Mouse (Mus musculus) T-helper 2 cell (primary cell): ENCODE results near the gene Krba1.

Source experiments
- in situ Hi-C: fragments of 300-600 bp; cut with MboI, MseI; formaldehyde crosslinking; loops from one replicate; pipeline ENCODE4 v1.15.1; 2025; ENCODE audit warnings: high pct_unique_total_duplicates

Krba1 gene

DNA sequence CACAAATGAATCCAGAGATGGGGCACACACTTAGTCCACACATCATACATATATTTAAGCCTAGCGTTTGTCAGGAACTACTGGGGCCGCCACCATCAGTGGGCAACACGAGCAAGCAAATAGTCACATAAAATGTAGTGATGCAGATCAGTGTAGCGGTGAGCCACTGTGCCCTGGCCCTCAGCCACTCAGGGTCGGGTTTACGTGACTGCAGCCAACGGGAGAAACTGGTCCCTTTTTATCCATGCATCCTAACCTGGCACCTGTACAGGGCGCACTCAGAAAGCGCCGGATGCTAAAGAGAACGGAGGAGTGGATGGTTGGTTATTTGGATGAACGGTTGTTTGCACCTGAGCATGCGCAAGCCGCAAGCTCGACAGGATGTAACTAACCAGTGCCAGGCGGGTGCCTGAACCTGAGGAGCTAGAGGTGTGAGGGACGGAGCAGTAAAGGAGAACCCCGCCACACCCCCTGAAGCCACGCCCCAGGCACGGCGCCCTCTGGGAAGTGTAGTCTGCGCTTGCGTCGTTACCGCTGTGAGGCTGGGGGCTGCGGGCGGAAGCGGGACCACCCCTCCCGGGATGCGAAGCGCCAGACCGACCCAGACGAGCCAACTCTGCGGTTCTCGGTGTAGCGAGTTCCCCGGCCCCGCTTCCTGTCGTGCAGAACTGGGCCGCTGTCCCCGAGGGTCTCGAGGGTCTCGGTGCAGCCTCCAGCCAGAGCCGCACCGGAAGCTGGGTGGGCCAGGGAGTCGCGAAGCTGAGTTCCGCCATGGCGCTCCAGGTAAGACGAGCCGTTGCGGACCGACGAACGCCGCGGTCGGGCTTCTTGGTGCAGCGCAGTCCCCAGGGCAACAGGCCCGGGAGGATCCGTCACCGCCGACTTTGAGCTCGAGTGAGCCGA lies at the start of gene Krba1:
TSS of gene Krba1 (plus strand) at position 482 of the 903 bp plus-strand sequence.
- in situ Hi-C loops = no loop called here

DNA sequence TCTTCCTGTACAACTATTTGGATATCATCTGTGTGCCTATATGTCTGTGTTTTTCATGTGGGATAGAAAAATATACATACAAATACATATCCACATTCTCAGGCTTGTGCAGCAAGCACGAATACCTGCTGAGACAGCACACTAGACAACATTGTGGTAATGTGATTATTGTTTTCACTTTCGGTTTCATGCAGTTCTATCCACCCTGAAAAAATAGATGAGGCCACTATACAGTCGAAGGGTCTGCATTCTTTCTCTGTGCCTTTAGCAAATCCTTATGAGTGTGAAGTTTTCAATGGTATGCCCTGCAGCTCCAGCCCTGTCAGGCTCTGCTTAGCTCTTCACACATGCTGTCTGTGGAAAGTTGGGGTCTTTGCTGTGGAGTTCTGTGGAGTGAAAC lies 36.5 kb upstream of the Krba1 start:
- in situ Hi-C loops = no loop called here

- in situ Hi-C loops = no loop called here
Measured at GRCm38 (mm10) chr6:48366322-48366996, 28.9 kb upstream of the Krba1 start.

GRCm38 (mm10) chr6:48388221-48388620 lies 7.2 kb upstream of the Krba1 start:
- in situ Hi-C loops = no loop called here

GRCm38 (mm10) chr6:48393811-48394210 lies 1.6 kb upstream of the Krba1 start:
- in situ Hi-C loops = no loop called here

- in situ Hi-C loops = no loop called here
Measured at GRCm38 (mm10) chr6:48396008-48396595, 716 bp downstream of the Krba1 start.

DNA sequence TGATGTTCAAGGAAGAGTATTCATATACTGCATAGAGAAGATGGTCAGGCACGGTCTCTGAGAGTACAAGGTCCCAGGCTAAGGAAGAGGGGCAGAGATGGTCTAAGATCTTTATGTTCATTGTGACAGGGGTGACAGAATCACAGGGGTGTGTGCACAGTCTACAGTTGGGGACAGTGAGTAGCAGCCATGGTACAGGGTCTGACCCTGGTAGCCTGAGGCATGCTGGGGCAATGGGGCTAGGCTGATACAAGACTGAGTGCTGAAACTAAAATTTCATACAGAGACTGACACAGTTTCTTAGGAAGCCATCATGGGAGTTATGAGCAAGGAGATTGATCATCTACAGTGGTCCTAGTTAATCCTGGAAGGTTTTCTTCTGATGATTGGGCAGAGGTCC lies 1.3 kb downstream of the Krba1 start:
- in situ Hi-C loops = no loop called here

- in situ Hi-C loops = no loop called here
Measured at GRCm38 (mm10) chr6:48397336-48397735, 1.9 kb downstream of the Krba1 start.

DNA sequence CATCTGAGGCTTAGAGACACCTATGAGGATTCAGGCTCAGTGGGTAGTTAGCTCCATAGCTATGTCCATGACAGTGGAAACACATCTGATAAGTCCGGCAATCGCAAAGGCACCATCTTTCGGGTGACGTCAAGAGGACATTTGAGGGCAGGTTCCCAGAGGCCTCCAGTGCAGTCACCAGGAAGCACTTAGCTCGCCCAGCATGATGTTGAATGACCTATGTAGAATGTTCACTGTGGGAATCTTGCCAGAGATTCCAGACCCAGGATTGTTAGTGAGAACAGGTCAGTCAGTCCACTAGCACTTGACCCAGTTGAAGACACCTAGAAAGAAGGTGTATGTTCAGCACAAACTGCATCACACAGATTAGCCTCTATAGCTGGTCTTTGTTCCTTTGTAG lies 4.5 kb downstream of the Krba1 start:
- in situ Hi-C loops = no loop called here

DNA sequence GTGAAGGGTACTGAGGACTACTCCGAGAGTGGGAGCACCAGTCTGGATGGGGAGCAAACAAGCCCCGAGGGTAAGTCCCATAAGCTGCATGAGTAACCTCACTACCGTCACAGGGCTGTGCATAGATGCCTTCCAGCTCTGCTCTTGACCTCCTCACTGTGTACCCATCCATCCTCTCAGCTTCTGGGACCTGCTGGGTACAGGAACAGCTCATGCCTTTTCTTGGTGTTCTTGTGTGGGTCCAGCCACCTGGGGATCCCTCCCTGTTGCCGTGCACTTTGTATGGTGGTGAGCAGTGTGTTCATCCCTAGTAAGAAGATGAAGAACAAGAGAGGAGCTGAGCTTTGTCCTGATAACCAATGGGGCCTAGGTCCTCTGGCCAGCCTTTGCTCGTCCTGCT lies 8.7 kb downstream of the Krba1 start:
- in situ Hi-C loops = no loop called here

DNA sequence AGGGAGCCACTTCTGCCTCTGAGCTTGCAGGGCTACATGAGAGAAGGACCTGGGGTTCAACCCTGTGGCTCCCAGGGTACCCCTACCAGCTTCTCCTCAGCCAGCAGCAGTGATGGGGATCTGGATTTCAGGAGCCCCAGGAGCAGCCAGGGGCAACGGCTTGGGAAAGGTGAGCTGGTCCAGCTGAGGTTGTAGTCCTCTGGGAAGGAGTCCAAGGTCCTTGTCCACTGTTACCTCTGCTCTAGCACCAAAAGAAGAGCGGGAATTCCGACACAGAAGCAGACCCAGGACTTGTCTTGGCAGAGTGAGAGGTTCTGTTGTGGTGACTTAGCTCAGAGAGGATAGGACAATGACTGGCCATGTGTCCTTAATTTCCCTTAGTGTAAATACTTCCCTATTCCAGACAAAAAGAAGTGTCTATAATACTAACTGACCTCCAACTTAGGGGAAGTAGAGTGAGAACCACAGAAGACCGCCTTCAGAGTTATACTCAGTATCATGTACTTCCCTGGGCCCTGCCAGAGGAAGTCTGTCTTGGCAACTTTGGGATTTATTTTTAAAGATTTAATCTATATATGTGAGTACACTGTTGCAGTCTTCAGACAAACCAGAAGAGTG lies 14.4 kb downstream of the Krba1 start:
- in situ Hi-C loops = loop anchor here (5.0 kb wide), 1 partner anchor 82 kb away; no protein-coding TSS in a partner anchor

GRCm38 (mm10) chr6:48410551-48410950 lies 15.2 kb downstream of the Krba1 start:
- in situ Hi-C loops = no loop called here

GRCm38 (mm10) chr6:48411193-48412092 lies 16.1 kb downstream of the Krba1 start:
- in situ Hi-C loops = no loop called here

- in situ Hi-C loops = no loop called here
Measured at GRCm38 (mm10) chr6:48412147-48412546, 16.8 kb downstream of the Krba1 start.

DNA sequence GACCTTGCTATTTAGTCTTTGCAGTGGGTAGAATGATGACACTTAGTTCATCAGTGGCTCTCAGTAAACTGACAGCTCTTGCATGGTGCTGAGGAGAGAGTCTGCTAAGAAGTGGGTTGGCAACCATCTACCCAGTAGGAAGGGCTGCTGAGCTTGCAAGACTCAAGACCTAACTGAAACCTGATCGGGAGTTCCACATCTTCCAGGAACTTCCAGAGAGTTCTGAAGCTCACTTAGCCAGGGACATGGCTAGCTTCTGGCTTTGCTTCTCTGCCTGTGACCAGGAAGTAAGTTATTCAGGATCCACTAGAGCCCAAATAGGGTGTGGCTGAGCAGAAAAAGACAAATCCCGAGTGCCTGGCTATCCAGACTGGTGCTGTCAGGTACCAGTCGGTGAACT lies 17.3 kb downstream of the Krba1 start:
- in situ Hi-C loops = no loop called here

DNA sequence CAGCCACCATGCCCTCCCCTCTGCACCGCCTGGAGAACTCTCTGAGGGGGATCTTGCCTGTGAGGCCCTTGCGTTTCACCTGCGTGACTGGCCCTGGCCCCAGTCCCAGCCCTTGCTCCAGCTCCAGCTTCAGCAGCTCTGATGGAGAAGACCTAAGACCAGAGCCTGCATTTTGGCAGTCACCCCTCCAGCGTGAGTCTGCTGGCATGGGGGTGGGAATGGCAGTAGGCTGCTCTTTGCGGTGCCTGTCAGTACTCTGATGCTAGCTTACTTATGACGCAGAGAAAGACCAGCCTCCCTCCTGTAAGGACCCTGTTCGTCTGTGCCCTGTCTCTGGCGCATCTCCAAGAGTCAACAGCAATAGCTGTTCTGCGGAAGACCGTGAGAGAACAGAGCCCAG lies 17.7 kb downstream of the Krba1 start:
- in situ Hi-C loops = no loop called here

GRCm38 (mm10) chr6:48414886-48415285 lies 19.5 kb downstream of the Krba1 start:
- in situ Hi-C loops = no loop called here

GRCm38 (mm10) chr6:48415636-48416035 lies 20.2 kb downstream of the Krba1 start:
- in situ Hi-C loops = no loop called here

DNA sequence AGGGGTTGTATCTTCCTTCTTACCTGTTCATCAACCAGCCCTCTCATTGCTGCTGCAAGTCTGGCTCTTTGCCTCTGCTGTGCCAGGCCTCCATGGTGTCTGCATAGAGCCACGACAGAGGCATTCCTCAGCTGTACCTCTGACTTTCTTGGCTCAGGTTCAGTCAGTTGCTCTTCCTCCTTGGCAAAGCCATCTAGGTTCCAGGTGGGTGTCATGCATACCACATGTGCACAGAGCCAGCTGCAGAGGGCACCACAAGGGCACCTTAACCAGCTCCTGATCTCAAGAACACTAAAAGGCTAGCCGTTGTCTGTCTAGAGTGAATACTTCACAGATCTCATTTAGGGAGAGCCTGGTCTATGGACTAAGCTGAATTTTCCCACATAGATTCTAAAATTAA lies 21.1 kb downstream of the Krba1 start:
- in situ Hi-C loops = no loop called here

DNA sequence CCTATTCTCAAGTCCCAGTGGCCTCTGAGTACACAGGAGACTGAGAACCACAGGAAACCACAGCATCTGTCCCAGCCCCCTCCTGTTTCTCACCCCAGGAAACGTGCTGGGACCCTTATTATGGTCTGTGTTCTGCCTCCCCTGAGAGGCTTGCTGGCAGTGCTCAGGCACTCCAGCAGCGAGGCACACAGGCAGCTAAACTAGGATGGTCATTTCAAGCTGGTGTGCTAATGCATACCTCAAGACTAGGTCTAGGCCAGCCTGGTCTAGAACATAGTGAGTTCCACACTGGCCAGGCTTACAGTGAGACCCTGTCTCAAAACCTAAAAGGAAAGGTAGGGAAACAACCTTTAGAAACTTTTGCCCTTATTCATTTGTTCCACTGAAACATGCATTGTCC lies 25.3 kb downstream of the Krba1 start:
- in situ Hi-C loops = no loop called here

DNA sequence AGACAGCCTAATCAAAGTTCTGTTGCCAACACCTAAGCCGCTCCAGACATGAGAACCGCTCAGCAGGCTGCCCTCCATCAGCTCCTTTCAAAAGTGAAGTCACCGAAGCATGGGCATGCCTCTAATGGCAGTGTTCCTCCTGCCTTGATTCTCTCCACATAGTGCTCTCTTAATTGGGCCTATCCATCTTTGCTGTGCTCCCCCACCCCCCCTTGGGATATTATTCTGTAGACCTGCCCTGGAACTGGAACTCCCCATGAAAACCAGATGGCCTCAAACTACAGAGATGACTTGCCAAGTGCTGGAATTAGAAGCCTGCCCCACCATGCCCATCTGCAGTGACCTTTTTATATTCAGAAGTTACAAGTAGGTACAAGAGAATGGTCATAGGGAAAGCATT lies 27.9 kb downstream of the Krba1 start:
- in situ Hi-C loops = no loop called here
